Mouse (Mus musculus): ENCODE measurements around the gene Nvl.

DNA sequence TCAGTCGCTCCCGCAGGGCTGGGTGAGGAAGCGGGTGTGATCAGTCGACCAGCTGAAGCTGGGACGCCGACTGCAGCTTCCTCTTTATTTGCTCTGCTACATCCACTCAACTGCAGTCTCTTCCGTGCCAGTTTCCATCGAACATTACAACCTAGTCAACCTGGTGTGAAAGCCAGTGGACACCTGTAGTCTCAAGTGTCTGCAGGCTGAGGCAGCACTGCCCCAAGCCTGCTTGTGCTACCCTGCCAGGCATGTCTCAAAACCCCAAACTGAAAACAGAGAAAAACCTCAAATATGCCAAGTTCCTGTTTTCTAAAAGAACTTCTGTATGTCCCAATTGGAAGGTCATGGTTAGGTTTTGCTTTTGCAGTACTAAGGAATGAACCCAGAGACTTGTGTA is 26.2 kb upstream of the Nvl start:
- TF ChIP-seq CTCF (IDR thresholded peaks at IDR 0.05; ENCODE audit: low read depth) (no peak), EP300 (IDR thresholded peaks at IDR 0.05; ENCODE audit: low read depth) (no peak)
